Comparison of ENCODE assay signal across 12 mouse cellular contexts in genomic region chr11:76476376-76477094, GRCm38 (mm10).
A peak's percentile ranks its signal among the peaks of the same experiment; 100 is the strongest.
DNase-seq lines count a peak whose midpoint lies in the region; ATAC-seq lines count a peak whose summit lies in the region.
"Had no signal": no experiment of that assay in that cellular context is flagged by ENCODE, and none has a peak within 500 bp of the region (broad histone marks: within the 10 kb centered on the region; RNA-seq: fewer than 3 reads in every experiment).

No protein-coding gene starts in this region.

- intact Hi-C loops in heart, postnatal 10 days (cut with DNase I): no loop called here
- intact Hi-C loops in left cerebral cortex, postnatal 36 days (cut with DNase I): no loop called here

- WGBS in midbrain, embryonic 10.5 days: 73% methylated on average over 8 of the region's 8 CpGs
- WGBS in midbrain, embryonic 11.5 days: 80% methylated on average over 8 of the region's 8 CpGs
- WGBS in limb, embryonic 10.5 days: 73% methylated on average over 8 of the region's 8 CpGs
- WGBS in stomach, embryonic 15.5 days: 45% methylated on average over 8 of the region's 8 CpGs

- peak overlapping the region; percentile 55 for H3K27ac ChIP-seq in midbrain, embryonic 10.5 days (replicated peaks)
- no peak overlapping the region for H3K27ac ChIP-seq in midbrain, embryonic 11.5 days (ENCODE audit: low read depth, low read length)
- peak overlapping the region; percentile 68 for H3K27ac ChIP-seq in limb, embryonic 10.5 days
- H3K27ac ChIP-seq in stomach, embryonic 15.5 days: peak overlapping the region; percentile 63

- no peak overlapping the region for H3K9ac ChIP-seq in midbrain, embryonic 11.5 days (ENCODE audit: low read length)
- H3K9ac ChIP-seq in stomach, embryonic 15.5 days: no peak overlapping the region
- H3K9ac ChIP-seq: neural tube, embryonic 12.5 days had no signal

- no peak for ATAC-seq in midbrain, embryonic 11.5 days (ENCODE audit: low FRiP score)
- ATAC-seq in stomach, embryonic 15.5 days (ENCODE audit: insufficient read depth, low FRiP score, low read depth): no peak

- no peaks in the 10 kb centered on the region for H3K9me3 ChIP-seq in midbrain, embryonic 10.5 days (replicated peaks)
- no peaks in the 10 kb centered on the region for H3K9me3 ChIP-seq in midbrain, embryonic 11.5 days (ENCODE audit: control insufficient read depth, low read length)
- H3K9me3 ChIP-seq in limb, embryonic 10.5 days (replicated peaks): no peaks in the 10 kb centered on the region
- no peaks in the 10 kb centered on the region for H3K9me3 ChIP-seq in stomach, embryonic 15.5 days
- H3K9me3 ChIP-seq: neural tube, embryonic 12.5 days had no signal

- no peaks in the 10 kb centered on the region for H3K27me3 ChIP-seq in midbrain, embryonic 10.5 days (ENCODE audit: low read depth, poor library complexity, severe bottlenecking)
- no peaks in the 10 kb centered on the region for H3K27me3 ChIP-seq in midbrain, embryonic 11.5 days (ENCODE audit: control insufficient read depth, insufficient read depth, low read length)
- no peaks in the 10 kb centered on the region for H3K27me3 ChIP-seq in limb, embryonic 10.5 days (ENCODE audit: low read depth, poor library complexity, severe bottlenecking)
- H3K27me3 ChIP-seq in stomach, embryonic 15.5 days (replicated peaks): no peaks in the 10 kb centered on the region
- H3K27me3 ChIP-seq: neural tube, embryonic 12.5 days had no signal

- peaks cover 42% of the 10 kb centered on the region for H3K36me3 ChIP-seq in midbrain, embryonic 10.5 days
- peaks cover 3% of the 10 kb centered on the region for H3K36me3 ChIP-seq in midbrain, embryonic 11.5 days (ENCODE audit: control insufficient read depth, insufficient read depth, low read length)
- H3K36me3 ChIP-seq in limb, embryonic 10.5 days: peaks cover 72% of the 10 kb centered on the region
- H3K36me3 ChIP-seq in stomach, embryonic 15.5 days: peaks cover 14% of the 10 kb centered on the region

- no peak overlapping the region for H3K4me2 ChIP-seq in midbrain, embryonic 11.5 days
- H3K4me2 ChIP-seq in stomach, embryonic 15.5 days: no peak overlapping the region
- H3K4me2 ChIP-seq: neural tube, embryonic 12.5 days had no signal

- no peak overlapping the region for H3K4me3 ChIP-seq in midbrain, embryonic 10.5 days
- no peak overlapping the region for H3K4me3 ChIP-seq in midbrain, embryonic 11.5 days (ENCODE audit: low read depth, low read length)
- no peak overlapping the region for H3K4me3 ChIP-seq in limb, embryonic 10.5 days
- no peak overlapping the region for H3K4me3 ChIP-seq in stomach, embryonic 15.5 days (replicated peaks)
- H3K4me3 ChIP-seq: neural tube, embryonic 12.5 days had no signal

- peaks cover 34% of the 10 kb centered on the region for H3K4me1 ChIP-seq in midbrain, embryonic 10.5 days
- peaks cover 13% of the 10 kb centered on the region for H3K4me1 ChIP-seq in midbrain, embryonic 11.5 days (ENCODE audit: control insufficient read depth, insufficient read depth, low read length)
- peaks cover 40% of the 10 kb centered on the region for H3K4me1 ChIP-seq in limb, embryonic 10.5 days
- H3K4me1 ChIP-seq in stomach, embryonic 15.5 days: peaks cover 16% of the 10 kb centered on the region

- peak; percentile 78 for DNase-seq in heart, adult 11 months
- DNase-seq in heart, postnatal 10 days: no peak
- DNase-seq in midbrain, embryonic 10.5 days (ENCODE audit: low spot score): no peak
- DNase-seq in midbrain, embryonic 11.5 days (ENCODE audit: low spot score, missing footprints): no peak
- no peak for DNase-seq in limb, embryonic 10.5 days (ENCODE audit: low spot score)
- no peak for DNase-seq in right cerebral cortex, adult 18-20 months
- no peak for DNase-seq in left cerebral cortex, postnatal 36 days (ENCODE audit: low spot score in 2 of 2)
- DNase-seq: B cell, adult 2 months; heart, adult 18-20 months; lung, adult 2 months had no signal
